Mouse (Mus musculus) right cerebral cortex, postnatal 36 days (tissue): ENCODE measurements at regions not wholly inside any gene's neighbourhood (a gene's known extent, or its start where the extent isn't known, plus 50 kb on each side); places are given as distances from the start of the nearest gene placed in this dataset.

Experiments used
- DNase-seq, 2 experiments: peaks; one replicate each; pipeline ENCODE4 v3.0.0; 2022; ENCODE audit warnings: low spot score in 2 of 2, mixed read lengths in 1 of 2

- DNase-seq = no peak
Measured at GRCm38 (mm10) chr13:110580570-110580969, 185.7 kb downstream of the Plk2 start.

GRCm38 (mm10) chr13:110584765-110585164, 189.9 kb downstream of the Plk2 start:
- no peak for DNase-seq

- DNase-seq = no peak
Measured at GRCm38 (mm10) chr13:110594630-110595029, 199.8 kb downstream of the Plk2 start.

GRCm38 (mm10) chr13:110599666-110600065, 204.8 kb downstream of the Plk2 start:
- DNase-seq = no peak

- DNase-seq = no peak
Measured at GRCm38 (mm10) chr13:110600377-110600776, 205.5 kb downstream of the Plk2 start.

GRCm38 (mm10) chr13:110601352-110601751, 206.5 kb downstream of the Plk2 start:
- no peak for DNase-seq

- DNase-seq = no peak
Measured at GRCm38 (mm10) chr13:110601840-110602239, 207.0 kb downstream of the Plk2 start.

- DNase-seq = no peak
Measured at GRCm38 (mm10) chr13:110602894-110603293, 208.0 kb downstream of the Plk2 start.

GRCm38 (mm10) chr13:110619010-110619409, 224.2 kb downstream of the Plk2 start:
- DNase-seq = peak; percentile 51 to 75

GRCm38 (mm10) chr13:110627136-110627535, 232.3 kb downstream of the Plk2 start:
- DNase-seq = peak; percentile 14 to 23

- DNase-seq = peak; percentile 87 to 96
Measured at GRCm38 (mm10) chr13:110627732-110628131, 232.9 kb downstream of the Plk2 start.

GRCm38 (mm10) chr13:110628201-110628600, 233.4 kb downstream of the Plk2 start:
- DNase-seq = no peak

- no peak for DNase-seq
Measured at GRCm38 (mm10) chr13:110633261-110633781, 238.5 kb downstream of the Plk2 start.

GRCm38 (mm10) chr13:110633899-110634298, 239.1 kb downstream of the Plk2 start:
- no peak for DNase-seq

GRCm38 (mm10) chr13:110642792-110643191, 247.9 kb downstream of the Plk2 start:
- DNase-seq = no peak

GRCm38 (mm10) chr13:110643198-110643896, 248.5 kb downstream of the Plk2 start:
- no peak for DNase-seq

- DNase-seq = no peak
Measured at GRCm38 (mm10) chr13:110643897-110644213, 249.0 kb downstream of the Plk2 start.

- DNase-seq = no peak
Measured at GRCm38 (mm10) chr13:110649378-110649777, 254.5 kb downstream of the Plk2 start.

GRCm38 (mm10) chr13:110649870-110650497, 255.1 kb downstream of the Plk2 start:
- DNase-seq = peak in 1 of 2 experiments; percentile 38

- no peak for DNase-seq
Measured at GRCm38 (mm10) chr13:110652201-110652600, 257.4 kb downstream of the Plk2 start.

GRCm38 (mm10) chr13:110665073-110665800, 270.4 kb downstream of the Plk2 start:
- DNase-seq = no peak

- no peak for DNase-seq
Measured at GRCm38 (mm10) chr13:110667276-110667956, 272.6 kb downstream of the Plk2 start.
